Mouse (Mus musculus): ENCODE results near the gene Pnpla8. TPM values are rescaled to one million over a fixed set of nuclear protein-coding genes. Genes with fewer than 3 reads are reported as not detected.
"Not testable (repeated sequence)": the region's sequence is repeated elsewhere in the genome, so short reads cannot be mapped to it uniquely, and the experiment has no call there.

Gene Pnpla8
- polyA plus RNA-seq (2011; ENCODE audit: insufficient read length, low read depth, missing spikeins) = 50.0 and 51.4 TPM in 2 replicates

DNA sequence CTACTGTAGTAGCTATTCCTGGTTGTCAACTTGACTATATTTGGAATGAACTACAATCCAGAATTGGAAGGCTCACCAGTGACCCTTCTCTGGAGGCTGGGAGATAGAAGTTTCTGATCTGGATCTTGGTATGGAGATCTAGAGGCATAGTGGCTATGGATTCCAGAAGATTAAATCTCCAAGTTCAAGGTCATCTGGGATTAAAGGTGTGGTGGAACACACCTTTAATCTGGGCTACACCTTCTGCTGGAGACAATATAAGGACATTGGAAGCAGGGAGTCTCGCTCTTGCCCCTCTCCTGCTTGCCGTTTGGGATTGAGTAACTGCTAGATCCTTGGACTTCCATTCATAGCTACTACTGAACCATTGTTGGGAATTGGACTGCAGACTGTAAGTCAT, at the start of gene Pnpla8:
Gene Pnpla8 (plus strand): TSS at position 301 of the 400 bp plus-strand sequence.
- H3K4me1 ChIP-seq (ENCODE audit: control insufficient read depth, insufficient read depth, low read length); H3K27ac ChIP-seq (ENCODE audit: insufficient read depth, low read length): not testable (repeated sequence)
- peak within 1 kb of the TSS; percentile 33 for H3K4me3 ChIP-seq (ENCODE audit: insufficient read depth, low read length)

DNA sequence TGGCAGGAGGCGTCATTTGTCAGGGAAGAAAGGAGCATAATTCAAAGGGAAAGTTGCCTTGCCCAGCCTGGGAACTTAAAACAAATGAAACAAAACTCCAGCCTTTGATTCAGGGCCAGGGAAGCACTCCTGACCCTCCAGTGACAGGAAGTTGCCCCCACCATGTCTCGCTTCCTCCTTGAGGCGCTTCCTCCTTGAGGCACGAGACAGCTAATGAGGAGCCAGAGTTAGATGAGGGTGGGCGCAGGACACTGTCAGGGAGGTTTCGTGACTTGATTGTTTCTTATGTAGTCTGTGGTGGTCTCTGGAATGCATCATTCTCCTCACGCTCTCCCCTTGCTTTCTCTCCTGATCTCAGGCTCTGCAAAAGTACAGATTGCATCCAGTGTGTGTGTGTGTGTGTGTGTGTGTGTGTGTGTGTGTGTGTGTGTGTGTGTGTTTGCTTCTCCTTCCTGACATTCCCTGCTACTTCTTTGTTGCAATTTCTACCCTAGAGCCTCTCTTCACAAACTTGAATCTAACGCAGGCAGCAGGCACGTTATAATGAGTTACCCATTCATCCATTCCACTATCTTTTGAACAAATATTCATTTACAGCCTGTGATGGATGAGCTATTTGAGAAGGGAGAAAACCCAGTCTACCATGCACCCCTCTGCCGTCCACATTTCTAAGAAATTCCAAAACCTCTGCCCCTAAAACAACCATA, 44.7 kb upstream of the Pnpla8 start:
- Histone ChIP-seq H3K27ac (ENCODE audit: insufficient read depth, low read length) (no peak overlapping the region), H3K4me3 (ENCODE audit: insufficient read depth, low read length) (no peak overlapping the region), H3K4me1 (ENCODE audit: control insufficient read depth, insufficient read depth, low read length) (no peaks in the 10 kb centered on the region)
- TF ChIP-seq POLR2A (IDR thresholded peaks at IDR 0.05; ENCODE audit: low read depth, low read length) (no peak), CTCF (IDR thresholded peaks at IDR 0.05; ENCODE audit: borderline replicate concordance, insufficient read depth, low read length) (no peak)

DNA sequence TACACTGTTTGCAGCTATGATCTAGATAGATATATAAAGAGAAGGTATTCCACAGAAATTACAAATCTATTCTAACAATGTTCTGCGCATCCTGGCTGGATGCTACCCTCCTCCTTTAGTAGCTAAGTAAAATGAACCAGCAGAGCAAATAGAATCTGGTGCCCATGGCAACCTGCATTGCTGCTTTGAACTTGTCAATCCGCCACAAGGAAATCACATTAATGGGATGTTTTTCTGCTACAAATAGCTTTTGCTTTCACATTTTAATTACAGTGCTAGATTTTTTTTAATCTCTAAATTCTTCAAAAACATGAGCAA, 44.2 kb upstream of the Pnpla8 start:
- no peaks in the 10 kb centered on the region for H3K4me1 ChIP-seq (ENCODE audit: control insufficient read depth, insufficient read depth, low read length)
- no peak overlapping the region for H3K27ac ChIP-seq (ENCODE audit: insufficient read depth, low read length)
- no peak overlapping the region for H3K4me3 ChIP-seq (ENCODE audit: insufficient read depth, low read length)
- TF ChIP-seq CTCF (IDR thresholded peaks at IDR 0.05; ENCODE audit: borderline replicate concordance, insufficient read depth, low read length) = no peak
- TF ChIP-seq POLR2A (IDR thresholded peaks at IDR 0.05; ENCODE audit: low read depth, low read length) = no peak

DNA sequence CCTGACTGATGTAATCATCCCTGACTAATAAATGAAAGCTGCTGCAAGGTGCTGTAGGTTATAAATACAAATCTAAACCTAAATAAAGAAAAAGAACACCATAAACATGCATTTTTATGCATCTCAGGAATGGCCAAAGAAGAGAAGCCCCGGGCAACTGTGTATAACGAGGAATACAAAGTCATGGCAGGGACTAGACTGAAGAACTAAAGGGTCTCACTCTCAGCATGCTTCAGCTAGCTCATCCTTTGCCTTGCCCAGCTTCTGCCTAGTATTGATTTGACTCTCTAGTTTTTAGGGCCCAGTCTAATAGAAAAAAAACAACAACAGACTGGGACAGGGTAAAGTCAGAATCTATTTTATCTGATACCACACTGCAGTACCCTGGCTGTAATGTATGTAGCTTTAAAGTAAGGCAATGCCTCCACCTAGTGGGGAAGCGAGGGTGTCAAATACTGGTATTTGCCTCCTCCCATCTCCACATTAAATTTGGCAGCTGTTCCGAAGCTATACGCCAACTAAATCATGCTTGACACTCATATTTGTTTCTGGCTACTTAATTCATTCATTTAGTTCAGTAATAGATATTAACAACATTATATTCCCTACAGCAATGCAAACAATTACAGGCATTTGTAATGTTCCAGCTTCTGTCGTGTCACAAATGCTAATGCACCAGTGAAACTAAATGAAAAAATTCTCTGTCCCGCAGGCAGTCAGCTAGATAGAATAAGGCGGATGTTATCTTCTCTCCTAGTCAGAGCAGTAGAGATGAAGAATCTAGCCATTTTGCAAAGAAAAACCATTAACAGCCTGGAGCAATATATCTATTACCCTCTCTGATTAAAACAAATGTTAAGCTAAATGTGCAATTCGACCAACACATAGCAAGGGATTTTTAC, 39.8 kb upstream of the Pnpla8 start:
- Histone ChIP-seq H3K4me1 (ENCODE audit: control insufficient read depth, insufficient read depth, low read length) (no peaks in the 10 kb centered on the region), H3K4me3 (ENCODE audit: insufficient read depth, low read length) (no peak overlapping the region), H3K27ac (ENCODE audit: insufficient read depth, low read length) (no peak overlapping the region)
- no peak for TF ChIP-seq POLR2A (IDR thresholded peaks at IDR 0.05; ENCODE audit: low read depth, low read length)
- no peak for TF ChIP-seq CTCF (IDR thresholded peaks at IDR 0.05; ENCODE audit: borderline replicate concordance, insufficient read depth, low read length)

DNA sequence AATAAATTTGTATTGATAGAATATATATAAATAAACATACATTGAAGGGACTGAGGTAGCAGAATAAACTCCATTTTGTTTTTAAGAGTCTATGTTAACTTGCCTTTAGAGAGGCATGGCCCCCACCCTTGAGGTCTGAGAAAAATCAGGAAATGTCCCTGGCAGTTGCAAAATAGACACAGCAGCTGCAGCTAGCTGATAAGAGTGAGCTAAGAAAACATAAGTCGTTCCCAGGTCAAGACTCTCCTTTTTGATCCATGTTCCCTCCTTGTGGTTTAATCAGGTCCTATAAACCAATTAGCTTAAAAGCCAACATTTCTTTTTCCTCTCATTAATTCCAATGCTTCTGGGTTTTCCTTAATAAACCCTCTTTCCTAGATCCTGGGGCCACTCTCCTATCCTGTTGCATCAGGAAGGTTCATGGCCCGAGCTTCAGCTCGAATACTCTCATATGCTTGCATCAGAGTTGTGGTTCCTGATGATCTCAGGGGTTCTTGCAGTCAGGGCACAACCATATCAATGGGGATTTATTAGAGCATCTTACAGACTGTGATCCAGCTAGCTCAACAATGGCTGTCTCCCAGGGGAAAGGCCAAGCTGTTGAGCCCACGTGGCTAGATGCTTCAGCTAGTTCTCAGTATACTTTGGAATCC, 23.2 kb upstream of the Pnpla8 start:
- Histone ChIP-seq H3K4me1 (ENCODE audit: control insufficient read depth, insufficient read depth, low read length) (no peaks in the 10 kb centered on the region), H3K4me3 (ENCODE audit: insufficient read depth, low read length) (no peak overlapping the region), H3K27ac (ENCODE audit: insufficient read depth, low read length) (no peak overlapping the region)
- no peak for TF ChIP-seq POLR2A (IDR thresholded peaks at IDR 0.05; ENCODE audit: low read depth, low read length)
- TF ChIP-seq CTCF (IDR thresholded peaks at IDR 0.05; ENCODE audit: borderline replicate concordance, insufficient read depth, low read length) = no peak

DNA sequence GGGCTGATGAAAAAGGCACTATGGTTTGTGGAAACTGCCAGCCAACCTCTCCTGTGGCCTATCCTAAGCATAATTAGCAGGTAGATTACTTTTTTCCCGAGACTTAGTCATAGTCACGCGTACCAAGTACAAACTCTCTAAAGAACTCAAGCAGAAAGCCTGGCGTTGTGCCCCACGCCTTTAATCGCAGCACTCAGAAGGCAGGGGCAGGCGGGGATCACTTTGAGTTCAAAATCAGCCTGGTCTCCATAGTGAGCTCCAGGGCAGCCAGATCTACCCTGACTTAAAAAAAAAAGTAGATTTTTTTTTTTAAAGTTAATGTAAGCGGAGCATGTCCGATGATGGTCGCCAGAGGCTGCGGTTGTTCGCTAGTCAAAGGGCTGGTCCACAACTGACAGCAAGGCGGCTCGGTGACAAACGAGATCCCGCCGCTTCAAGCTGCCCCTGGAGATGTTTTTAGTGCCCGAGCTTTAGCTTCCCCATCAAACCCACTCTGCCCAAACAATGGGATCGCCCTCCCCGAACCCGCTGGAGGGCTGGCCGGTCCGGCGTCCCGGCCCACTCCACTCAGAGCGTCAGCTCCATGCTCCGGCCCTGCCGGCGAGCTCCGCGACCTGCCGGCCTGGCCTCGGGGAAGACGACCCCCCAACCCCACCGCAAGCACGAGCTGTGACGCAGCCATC, 11.9 kb upstream of the Pnpla8 start:
- TF ChIP-seq CTCF (IDR thresholded peaks at IDR 0.05; ENCODE audit: borderline replicate concordance, insufficient read depth, low read length) (no peak), POLR2A (IDR thresholded peaks at IDR 0.05; ENCODE audit: low read depth, low read length) (no peak)
- Histone ChIP-seq H3K4me3 (ENCODE audit: insufficient read depth, low read length) (peak overlapping the region; percentile 75), H3K4me1 (ENCODE audit: control insufficient read depth, insufficient read depth, low read length) (no peaks in the 10 kb centered on the region), H3K27ac (ENCODE audit: insufficient read depth, low read length) (no peak overlapping the region)

DNA sequence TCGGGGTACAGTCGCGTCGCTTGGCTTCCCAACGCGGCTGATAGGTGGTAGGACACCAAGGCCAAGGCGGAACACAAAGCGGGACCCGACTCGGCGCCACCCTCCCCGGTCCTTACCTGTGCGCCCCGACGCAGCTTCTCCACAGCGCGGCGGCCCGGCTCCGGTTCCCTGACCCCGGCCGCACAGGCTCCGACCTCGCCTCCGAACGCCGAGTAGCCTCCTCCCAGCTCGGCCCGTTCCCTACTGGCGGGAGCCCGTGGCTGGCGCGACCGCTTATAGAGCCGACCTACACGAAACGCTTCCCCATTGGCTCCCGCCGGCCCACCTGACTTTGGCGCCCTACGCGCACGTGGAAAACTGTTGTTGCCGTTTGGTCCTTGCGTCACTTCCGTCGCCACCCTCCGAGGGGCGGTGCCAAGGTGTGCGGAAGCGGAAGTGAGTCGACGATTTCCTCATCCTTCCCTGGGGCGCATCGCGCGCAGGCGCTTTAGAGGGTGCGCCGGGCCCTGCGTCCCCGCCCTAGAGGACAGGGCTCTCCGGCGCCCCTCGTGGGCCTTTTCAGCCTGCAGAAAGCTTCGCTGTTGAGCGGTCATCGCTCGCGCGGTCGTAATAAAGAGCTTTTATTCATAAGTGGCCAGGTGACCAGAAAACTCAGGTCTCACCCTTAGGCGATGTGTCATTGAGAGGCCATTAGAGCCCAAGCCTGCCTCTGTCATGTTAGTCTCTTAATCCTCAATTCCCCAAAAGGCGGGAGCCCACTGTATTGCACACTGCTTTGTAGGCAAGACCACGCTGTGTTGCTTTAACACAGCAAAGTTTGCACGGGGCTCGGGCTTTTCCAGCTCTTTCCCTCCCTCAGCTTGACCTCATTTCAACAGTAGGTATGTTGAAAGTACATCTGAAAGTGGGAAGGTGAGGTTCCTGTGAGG, 11.1 kb upstream of the Pnpla8 start, which contains the start of gene Dnajb9:
Gene Dnajb9 (minus strand): TSS at position 503 of the 929 bp plus-strand sequence.
- Histone ChIP-seq H3K4me1 (ENCODE audit: control insufficient read depth, insufficient read depth, low read length) (no peaks in the 10 kb centered on the region), H3K4me3 (ENCODE audit: insufficient read depth, low read length) (peak within 1 kb of the TSS; percentile 75), H3K27ac (ENCODE audit: insufficient read depth, low read length) (no peak within 1 kb of the TSS)
- TF ChIP-seq POLR2A (IDR thresholded peaks at IDR 0.05; ENCODE audit: low read depth, low read length) = peak; percentile 97
- 0 out of 2 replicates have a peak, but pooled peaks have one; percentile 30 for TF ChIP-seq CTCF (IDR thresholded peaks at IDR 0.05; ENCODE audit: borderline replicate concordance, insufficient read depth, low read length)

DNA sequence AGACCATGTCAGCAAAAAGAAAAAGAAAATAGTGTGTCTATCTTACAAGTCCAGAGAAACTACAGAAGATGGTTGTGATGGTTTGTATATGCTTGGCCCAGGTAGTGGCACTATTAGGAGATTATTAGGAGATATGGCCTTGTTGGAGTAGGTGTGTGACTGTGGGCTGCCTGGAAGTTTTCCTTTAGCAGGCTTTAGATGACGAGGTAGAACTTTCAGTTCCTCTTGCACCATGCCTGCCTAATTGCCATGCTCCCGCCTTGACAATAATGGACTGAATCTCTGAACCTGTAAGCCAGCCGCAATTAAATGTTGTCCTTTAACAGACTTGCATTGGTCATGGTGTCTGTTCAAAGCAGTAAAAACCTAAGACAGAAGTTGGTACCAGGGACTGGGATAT, 9.6 kb upstream of the Pnpla8 start:
- Histone ChIP-seq H3K27ac (ENCODE audit: insufficient read depth, low read length) (no peak overlapping the region), H3K4me1 (ENCODE audit: control insufficient read depth, insufficient read depth, low read length) (no peaks in the 10 kb centered on the region), H3K4me3 (ENCODE audit: insufficient read depth, low read length) (no peak overlapping the region)
- TF ChIP-seq POLR2A (IDR thresholded peaks at IDR 0.05; ENCODE audit: low read depth, low read length) (no peak), CTCF (IDR thresholded peaks at IDR 0.05; ENCODE audit: borderline replicate concordance, insufficient read depth, low read length) (no peak)
